Mouse (Mus musculus): Measurements from ENCODE around the gene Ccnd2. TPM values are rescaled to one million over a fixed set of nuclear protein-coding genes. Genes with fewer than 3 reads are reported as not detected.

The Ccnd2 gene
- total RNA-seq, 2 experiments from 2014 or later: 6.9 to 16.6 TPM

GRCm38 (mm10) chr6:127145464-127146190 is 6.4 kb downstream of the Ccnd2 start:
- DNase-seq: no peak
- no peak overlapping the region for H3K4me3 ChIP-seq
- no peak for TF ChIP-seq CTCF (IDR thresholded peaks at IDR 0.05)
- intact Hi-C loops (cut with DNase I): loop anchor here (5.0 kb wide), 1 partner anchor 122 kb away; no protein-coding TSS in a partner anchor
- no peak overlapping the region for H3K27ac ChIP-seq

DNA sequence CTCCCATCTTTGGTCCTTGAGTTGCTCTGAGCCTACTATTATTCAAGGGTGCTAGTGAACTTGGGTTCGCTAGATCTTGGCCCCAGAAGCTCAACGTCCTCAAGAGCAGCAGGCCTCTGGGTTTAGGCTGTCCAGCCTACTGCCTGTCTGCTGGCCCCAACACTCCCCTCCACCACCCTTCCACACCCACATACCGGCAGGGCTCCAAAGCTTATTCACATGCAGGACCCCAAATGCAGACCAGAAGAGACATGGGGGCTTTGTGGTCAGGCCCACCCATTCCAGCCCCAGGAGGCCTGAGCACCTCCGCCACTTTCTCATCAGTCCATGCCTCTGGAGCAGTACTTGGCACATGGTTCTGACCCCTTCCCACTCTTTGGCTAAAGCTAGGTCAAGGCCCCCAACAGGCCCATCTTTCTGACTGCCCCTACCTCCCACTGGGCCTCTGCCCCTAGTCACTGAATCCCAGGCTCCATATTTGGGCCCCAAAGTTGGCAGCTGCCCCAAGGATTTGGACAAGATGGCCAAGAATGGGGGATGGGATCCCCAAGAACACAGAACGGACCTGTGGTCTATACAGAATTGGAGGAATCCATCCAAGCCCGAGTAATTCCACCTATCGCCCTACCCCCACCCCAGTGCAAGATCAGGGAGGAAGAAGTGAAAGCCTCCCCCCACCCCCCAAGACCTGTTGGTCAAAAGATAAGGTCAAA is 8.3 kb downstream of the Ccnd2 start:
- intact Hi-C loops (cut with DNase I): no loop called here
- Histone ChIP-seq H3K27ac (no peak overlapping the region), H3K4me3 (no peak overlapping the region)
- no peak for TF ChIP-seq CTCF (IDR thresholded peaks at IDR 0.05)
- no peak for DNase-seq

- intact Hi-C loops (cut with DNase I): no loop called here
- H3K4me3 ChIP-seq: no peak overlapping the region
- TF ChIP-seq CTCF (IDR thresholded peaks at IDR 0.05): no peak
- no peak overlapping the region for H3K27ac ChIP-seq
- no peak for DNase-seq
Measured at GRCm38 (mm10) chr6:127143124-127143520, 8.9 kb downstream of the Ccnd2 start.

DNA sequence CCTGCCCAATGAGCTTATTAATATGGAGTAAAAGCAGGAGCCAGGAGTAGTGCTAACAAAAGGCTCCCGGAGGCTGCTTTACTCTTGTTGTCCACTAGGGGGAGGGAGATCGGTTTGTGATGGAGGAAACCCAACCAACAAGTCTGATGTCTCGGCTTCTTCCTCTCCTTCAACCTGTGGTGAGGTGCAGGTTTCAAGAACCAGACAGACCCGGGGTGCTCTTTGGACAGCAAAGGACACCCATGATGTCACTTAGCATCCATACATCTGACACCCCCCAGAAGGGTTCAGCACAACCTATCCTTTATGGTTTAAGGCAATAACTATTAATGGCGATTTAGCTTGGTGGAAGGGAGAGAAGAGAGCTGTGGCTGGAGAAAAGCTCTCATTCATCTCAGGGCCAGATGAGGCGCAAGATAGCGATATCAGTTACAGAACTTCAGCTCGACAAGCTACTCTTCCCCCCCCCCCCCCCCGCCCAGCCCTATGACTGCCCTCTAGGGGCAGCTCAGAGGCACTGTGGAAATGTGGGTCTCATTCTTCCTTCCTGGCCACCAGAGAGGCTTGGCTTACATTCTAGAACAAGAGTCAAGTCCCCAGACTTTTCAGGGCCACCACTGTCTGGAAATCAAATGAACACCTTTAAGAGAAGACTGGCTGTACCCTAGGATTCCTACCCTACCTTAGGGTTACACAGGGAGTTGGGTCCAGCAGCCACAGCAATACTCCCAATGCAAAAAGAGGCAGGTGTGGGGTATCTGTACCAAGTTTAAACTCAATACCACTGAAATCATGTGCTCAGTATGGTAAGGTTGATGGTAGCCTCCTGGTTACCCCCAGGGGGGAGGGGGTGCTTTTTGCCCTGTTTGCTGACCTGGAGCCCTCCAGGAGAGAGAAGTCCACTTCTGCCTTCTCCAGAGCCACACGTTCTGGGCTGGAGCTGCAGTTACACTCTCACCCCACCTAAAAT is 9.6 kb downstream of the Ccnd2 start:
- DNase-seq: no peak
- no peak overlapping the region for H3K27ac ChIP-seq
- intact Hi-C loops (cut with DNase I): no loop called here
- H3K4me3 ChIP-seq: no peak overlapping the region
- TF ChIP-seq CTCF (IDR thresholded peaks at IDR 0.05): peak; percentile 79

GRCm38 (mm10) chr6:127138962-127139361 is 13.0 kb downstream of the Ccnd2 start:
- intact Hi-C loops (cut with DNase I): no loop called here
- Histone ChIP-seq H3K4me3 (no peak overlapping the region), H3K27ac (no peak overlapping the region)
- no peak for DNase-seq
- TF ChIP-seq CTCF (IDR thresholded peaks at IDR 0.05): no peak

DNA sequence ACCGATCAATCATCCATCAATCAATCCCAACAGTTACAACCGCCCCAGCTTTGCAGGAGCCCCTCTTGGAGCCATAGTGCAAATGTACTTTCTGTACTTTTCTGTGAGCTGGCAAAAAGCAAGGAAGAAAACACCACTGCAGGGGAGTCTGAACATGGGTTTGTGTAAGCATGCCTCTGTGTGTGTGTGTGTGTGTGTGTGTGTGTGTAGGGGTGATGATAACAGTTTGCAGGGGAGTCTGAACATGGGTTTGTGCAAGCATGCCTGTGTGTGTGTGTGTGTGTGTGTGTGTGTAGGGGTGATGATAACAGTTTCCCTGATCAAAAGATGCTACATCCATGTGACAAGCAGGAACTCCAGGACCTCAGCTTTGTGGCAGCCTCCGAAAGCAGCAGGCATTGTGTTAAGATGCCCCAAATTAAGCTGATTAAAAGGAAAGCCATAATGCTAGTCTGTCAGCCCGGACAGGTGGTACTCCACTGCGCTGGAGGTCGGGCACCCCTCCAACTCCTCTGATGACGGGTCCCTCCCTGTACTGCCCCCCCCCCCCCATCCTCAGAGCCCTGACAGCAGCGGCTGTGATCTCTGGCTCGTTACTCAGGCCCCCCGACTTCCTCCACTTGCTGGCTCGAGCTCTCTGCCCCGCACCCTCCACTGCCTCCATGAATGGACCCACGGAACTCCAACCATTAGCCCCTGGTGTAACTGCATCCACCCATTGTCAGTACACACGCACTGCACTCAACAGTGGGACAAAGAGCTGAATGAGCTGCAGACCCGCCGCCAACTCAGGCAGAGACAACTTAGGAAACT is 18.4 kb downstream of the Ccnd2 start:
- H3K4me3 ChIP-seq: no peak overlapping the region
- intact Hi-C loops (cut with DNase I): no loop called here
- no peak for DNase-seq
- no peak overlapping the region for H3K27ac ChIP-seq
- TF ChIP-seq CTCF (IDR thresholded peaks at IDR 0.05): no peak

DNA sequence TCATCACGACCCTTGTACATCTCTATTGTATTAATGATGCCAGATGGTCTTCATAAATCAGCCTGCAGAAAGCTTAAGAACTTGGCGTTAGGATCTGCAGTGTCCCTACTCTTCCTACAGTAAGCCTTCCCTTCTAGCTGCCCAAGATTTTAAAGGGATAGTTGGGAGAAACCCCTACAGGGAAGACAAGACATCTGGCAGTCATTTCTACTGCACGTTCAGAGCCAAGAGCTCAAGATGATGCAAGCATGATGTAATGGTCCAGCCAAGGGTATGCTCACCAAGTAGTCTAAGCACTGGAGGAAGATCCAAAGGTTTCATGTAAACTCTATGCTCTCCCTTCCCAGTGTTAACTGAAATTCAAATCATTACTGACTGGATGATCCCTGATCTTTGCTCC is 19.3 kb downstream of the Ccnd2 start:
- intact Hi-C loops (cut with DNase I): no loop called here
- no peak for TF ChIP-seq CTCF (IDR thresholded peaks at IDR 0.05)
- H3K4me3 ChIP-seq: no peak overlapping the region
- no peak overlapping the region for H3K27ac ChIP-seq
- no peak for DNase-seq

GRCm38 (mm10) chr6:127131946-127132345 is 20.0 kb downstream of the Ccnd2 start:
- H3K4me3 ChIP-seq: no peak overlapping the region
- no peak for TF ChIP-seq CTCF (IDR thresholded peaks at IDR 0.05)
- no peak overlapping the region for H3K27ac ChIP-seq
- intact Hi-C loops (cut with DNase I): no loop called here
- no peak for DNase-seq

- DNase-seq: no peak
- intact Hi-C loops (cut with DNase I): no loop called here
- Histone ChIP-seq H3K4me3 (no peak overlapping the region), H3K27ac (no peak overlapping the region)
- TF ChIP-seq CTCF (IDR thresholded peaks at IDR 0.05): no peak
Measured at GRCm38 (mm10) chr6:127130377-127130776, 21.6 kb downstream of the Ccnd2 start.

GRCm38 (mm10) chr6:127129659-127130058 is 22.3 kb downstream of the Ccnd2 start:
- intact Hi-C loops (cut with DNase I): no loop called here
- no peak for DNase-seq
- Histone ChIP-seq H3K4me3 (no peak overlapping the region), H3K27ac (no peak overlapping the region)
- TF ChIP-seq CTCF (IDR thresholded peaks at IDR 0.05): no peak

GRCm38 (mm10) chr6:127123506-127123905 is 28.5 kb downstream of the Ccnd2 start:
- no peak overlapping the region for H3K4me3 ChIP-seq
- DNase-seq: no peak
- H3K27ac ChIP-seq: no peak overlapping the region
- TF ChIP-seq CTCF (IDR thresholded peaks at IDR 0.05): no peak
- intact Hi-C loops (cut with DNase I): loop anchor here (2.0 to 5.0 kb wide), 2 partner anchors 91 to 175 kb away; no protein-coding TSS in a partner anchor

- intact Hi-C loops (cut with DNase I): loop anchor here (2.0 to 5.0 kb wide), 2 partner anchors 91 to 174 kb away; no protein-coding TSS in a partner anchor
- Histone ChIP-seq H3K4me3 (no peak overlapping the region), H3K27ac (no peak overlapping the region)
- TF ChIP-seq CTCF (IDR thresholded peaks at IDR 0.05): no peak
- no peak for DNase-seq
Measured at GRCm38 (mm10) chr6:127122996-127123395, 29.0 kb downstream of the Ccnd2 start.

Measured in gastrocnemius, adult 2 months (tissue).